Mouse (Mus musculus): ENCODE measurements at regions not wholly inside any gene's neighbourhood (a gene's known extent, or its start where the extent isn't known, plus 50 kb on each side); places are given as distances from the start of the nearest gene placed in this dataset.

- DNase-seq (ENCODE audit: low spot score): no peak
Measured at GRCm38 (mm10) chr15:36669748-36670147, 337.8 kb downstream of the Zfp706 start.

DNA sequence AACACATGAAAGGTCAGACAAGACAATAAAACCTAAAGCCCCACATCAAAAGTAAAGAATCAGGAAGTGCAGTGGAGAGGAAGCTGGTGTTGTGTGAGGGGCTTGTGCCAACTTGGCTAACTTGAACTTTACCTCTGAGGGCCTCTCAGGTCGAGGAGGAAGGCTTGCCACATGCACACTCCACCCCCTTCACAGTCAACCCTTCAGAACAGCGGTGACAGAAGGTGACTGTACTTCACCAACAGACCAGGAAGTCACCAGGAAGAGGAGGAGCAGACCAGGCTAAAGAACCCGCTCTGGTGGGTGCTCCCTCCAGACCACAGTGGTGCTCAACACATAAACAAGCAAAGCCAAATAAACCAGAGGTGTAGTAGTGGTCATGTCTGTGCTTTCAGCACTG is 341.0 kb downstream of the Zfp706 start:
- no peak for DNase-seq (ENCODE audit: low spot score)

GRCm38 (mm10) chr15:36664391-36664790 is 343.2 kb downstream of the Zfp706 start:
- DNase-seq (ENCODE audit: low spot score): no peak

- DNase-seq (ENCODE audit: low spot score): no peak
Measured at GRCm38 (mm10) chr15:36660986-36661385, 346.6 kb downstream of the Zfp706 start.

Data from ovary, postnatal 14 days (tissue).